Mouse (Mus musculus) small intestine, adult 2 months (tissue): ENCODE measurements around the gene Nab2. TPM values are rescaled to one million over a fixed set of nuclear protein-coding genes. Genes with fewer than 3 reads are reported as not detected.

Experiments used
- H3K27ac ChIP-seq: fragments of 200-500 bp; 2 replicates; pipeline ENCODE4 v1.5.1; 2012; ENCODE audit warnings: low read depth, low read length, control low read depth, inconsistent platforms; ENCODE audit not compliant: insufficient read depth
- H3K27me3 ChIP-seq: fragments of 200-500 bp; 2 replicates; pipeline ENCODE4 v1.6.1; 2012; ENCODE audit warnings: mild to moderate bottlenecking, moderate library complexity, low read length, inconsistent platforms; ENCODE audit not compliant: control insufficient read depth, insufficient read depth
- H3K36me3 ChIP-seq: fragments of 200-500 bp; 2 replicates; pipeline ENCODE4 v1.6.1; 2012; ENCODE audit warnings: mild to moderate bottlenecking, low read length, control low read depth, inconsistent platforms; ENCODE audit not compliant: control insufficient read depth, insufficient read depth
- H3K4me1 ChIP-seq: fragments of 200-500 bp; 2 replicates; pipeline ENCODE4 v1.6.1; 2012; ENCODE audit warnings: low read length, inconsistent platforms, mixed read lengths; ENCODE audit not compliant: control insufficient read depth, insufficient read depth, insufficient read length
- H3K4me3 ChIP-seq: fragments of 200-500 bp; 2 replicates; pipeline ENCODE4 v1.5.1; 2012; ENCODE audit warnings: low read depth, mild to moderate bottlenecking, control low read depth, inconsistent platforms, low read length, moderate library complexity
- CTCF ChIP-seq: fragments of 200-500 bp; IDR thresholded peaks from 2 replicates; pipeline ENCODE4 v1.5.1; 2012; ENCODE audit warnings: low read depth, mild to moderate bottlenecking, control low read depth, inconsistent platforms, low read length, moderate library complexity, mixed read lengths; ENCODE audit not compliant: insufficient replicate concordance, insufficient read length; ENCODE audit errors: extremely low read depth
- POLR2A ChIP-seq: fragments of 200-500 bp; IDR thresholded peaks from 2 replicates; pipeline ENCODE4 v1.6.1; 2012; ENCODE audit warnings: low read depth, mild to moderate bottlenecking, control low read depth, inconsistent platforms, low read length, moderate library complexity
- WGBS: fragments of 180-500 bp; shearing (Covaris S2); methylation state at CpG from one replicate; pipeline ENCODE4 v1.1.7; 2018; 5-methylcytosine and 5-hydroxymethylcytosine counted together
- polyA plus RNA-seq: library from polyadenylated mRNA; depleted of rRNA; stranded (reverse); fragments of >200 nt; gene quantifications from 2 replicates; pipeline ENCODE4 v1.2.3, GENCODE M21; 2012

The Nab2 gene
- polyA plus RNA-seq, 1 experiment = 31.8 TPM

- TF ChIP-seq POLR2A (peak; percentile 48), CTCF (no peak)
- H3K27ac ChIP-seq = peak within 1 kb of the TSS; percentile 97
- H3K4me3 ChIP-seq = peak within 1 kb of the TSS; percentile 75
- peaks cover 17% of the 10 kb centered on the region for H3K4me1 ChIP-seq
- H3K36me3 ChIP-seq = peaks cover 14% of the 10 kb centered on the region
- under 1% methylated on average over 70 of the region's 73 CpGs for WGBS
- no peaks in the 10 kb centered on the region for H3K27me3 ChIP-seq
These were observed 1.7 kb downstream of the Nab2 start, which contains the start of gene Nemp1 for GRCm38 (mm10) chr10:127666501-127667268. TSS of gene Nemp1 (plus strand) at chr10:127666901.

GRCm38 (mm10) chr10:127665366-127666181 lies 2.8 kb downstream of the Nab2 start:
- TF ChIP-seq CTCF (no peak), POLR2A (no peak)
- Histone ChIP-seq H3K4me1 (peaks cover 24% of the 10 kb centered on the region), H3K4me3 (peak overlapping the region; percentile 75), H3K36me3 (peaks cover 18% of the 10 kb centered on the region), H3K27me3 (no peaks in the 10 kb centered on the region), H3K27ac (peak overlapping the region; percentile 84)
- WGBS = 20% methylated on average over 14 of the region's 14 CpGs

- peaks cover 20% of the 10 kb centered on the region for H3K36me3 ChIP-seq
- H3K27ac ChIP-seq = no peak overlapping the region
- no peaks in the 10 kb centered on the region for H3K27me3 ChIP-seq
- H3K4me1 ChIP-seq = peaks cover 24% of the 10 kb centered on the region
- WGBS = 73% methylated on average over 13 of the region's 13 CpGs
- TF ChIP-seq POLR2A (no peak), CTCF (no peak)
- H3K4me3 ChIP-seq = peak overlapping the region; percentile 19
These were observed 3.5 kb downstream of the Nab2 start for GRCm38 (mm10) chr10:127664891-127665290.

DNA sequence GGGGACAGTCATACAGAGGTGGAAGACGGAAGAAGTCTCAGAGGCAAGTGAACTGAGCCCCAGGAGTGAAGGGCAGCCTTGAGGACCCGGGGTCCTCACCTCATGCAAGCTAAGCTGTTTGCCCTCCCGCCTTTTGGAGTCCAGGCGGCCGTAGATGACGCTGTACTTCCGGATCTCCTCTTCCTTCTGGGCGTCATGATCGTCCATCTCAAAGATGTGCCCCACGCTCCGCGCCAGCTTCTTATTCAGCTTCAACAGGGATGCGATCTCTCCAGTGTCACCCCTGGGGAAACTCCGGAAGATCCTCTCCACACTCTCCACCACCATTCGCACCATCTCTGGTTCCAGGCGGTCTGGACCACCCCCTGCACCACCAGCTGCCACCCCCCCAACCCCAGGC lies 4.2 kb downstream of the Nab2 start:
- H3K27me3 ChIP-seq = no peaks in the 10 kb centered on the region
- 86% methylated on average over 16 of the region's 16 CpGs for WGBS
- no peak overlapping the region for H3K27ac ChIP-seq
- H3K4me3 ChIP-seq = no peak overlapping the region
- H3K4me1 ChIP-seq = peaks cover 31% of the 10 kb centered on the region
- no peak for TF ChIP-seq POLR2A
- no peak for TF ChIP-seq CTCF
- peaks cover 26% of the 10 kb centered on the region for H3K36me3 ChIP-seq

DNA sequence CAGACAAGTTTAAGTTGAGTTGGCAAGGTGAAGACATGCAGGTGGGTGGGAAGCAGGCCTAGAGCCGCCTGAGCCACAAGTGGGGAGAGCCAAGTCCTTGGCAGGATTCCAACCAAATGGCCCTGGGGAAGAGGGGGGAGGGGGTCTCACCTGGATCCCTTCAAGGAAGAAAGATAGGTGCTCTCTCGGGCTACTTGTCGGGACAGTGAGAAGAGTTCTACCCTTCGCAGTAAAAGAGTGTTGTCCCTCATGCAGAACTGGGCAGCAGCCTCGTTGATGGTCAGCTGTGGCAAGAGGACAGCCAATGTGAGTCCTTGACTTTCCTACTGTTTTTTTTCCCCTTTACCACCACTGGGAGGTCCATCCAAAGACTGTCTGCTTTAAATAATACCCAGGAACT lies 4.8 kb downstream of the Nab2 start:
- TF ChIP-seq CTCF = no peak
- TF ChIP-seq POLR2A = no peak
- H3K4me1 ChIP-seq = peaks cover 32% of the 10 kb centered on the region
- H3K27ac ChIP-seq = no peak overlapping the region
- peaks cover 31% of the 10 kb centered on the region for H3K36me3 ChIP-seq
- H3K4me3 ChIP-seq = no peak overlapping the region
- no peaks in the 10 kb centered on the region for H3K27me3 ChIP-seq
- WGBS = 24% methylated on average over 5 of the region's 5 CpGs

DNA sequence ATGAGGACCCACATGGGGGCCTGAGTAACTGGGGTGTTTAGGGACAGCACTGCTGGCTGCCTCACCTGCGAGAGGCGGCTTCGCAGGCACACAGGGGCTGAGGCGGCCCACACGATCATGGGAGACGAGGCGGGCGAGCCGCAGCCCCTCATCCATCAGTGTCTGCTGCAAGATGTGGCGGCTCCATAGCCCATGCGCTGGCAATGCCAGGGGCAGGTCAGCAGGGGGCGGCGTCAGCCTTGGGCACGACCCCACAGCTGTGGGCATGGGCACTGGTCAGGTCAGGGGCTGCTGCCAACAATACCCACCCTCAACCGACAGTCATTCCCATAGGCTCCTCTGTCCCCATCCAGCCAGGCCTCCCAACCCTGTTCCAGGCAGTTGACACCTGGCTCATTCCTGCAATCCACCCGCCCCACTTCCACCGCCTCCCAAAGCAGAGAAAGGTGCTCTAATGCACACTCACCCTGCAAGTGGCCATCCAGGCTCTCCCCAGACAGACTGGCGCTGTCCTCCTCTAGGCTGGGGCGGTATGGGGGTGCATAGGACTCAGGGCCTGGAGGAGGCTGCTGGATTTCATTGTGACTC lies 5.6 kb downstream of the Nab2 start:
- Histone ChIP-seq H3K4me3 (peak overlapping the region; percentile 14; the same call in 1 of the 2 replicates), H3K4me1 (peaks cover 36% of the 10 kb centered on the region), H3K27me3 (no peaks in the 10 kb centered on the region), H3K36me3 (peaks cover 34% of the 10 kb centered on the region), H3K27ac (peak overlapping the region; percentile 82)
- TF ChIP-seq POLR2A = no peak
- no peak for TF ChIP-seq CTCF
- WGBS = 43% methylated on average over 19 of the region's 19 CpGs

GRCm38 (mm10) chr10:127661915-127662663 lies 6.3 kb downstream of the Nab2 start:
- H3K36me3 ChIP-seq = peaks cover 34% of the 10 kb centered on the region
- TF ChIP-seq POLR2A (peak; percentile 42; the same call in 1 of the 2 replicates), CTCF (no peak)
- peaks cover 40% of the 10 kb centered on the region for H3K4me1 ChIP-seq
- no peaks in the 10 kb centered on the region for H3K27me3 ChIP-seq
- WGBS = 2% methylated on average over 16 of the region's 16 CpGs
- H3K4me3 ChIP-seq = peak overlapping the region; percentile 51
- peak overlapping the region; percentile 91 for H3K27ac ChIP-seq
